Mouse (Mus musculus) urinary bladder, postnatal 36 days (tissue): ENCODE measurements around the gene Gm10065.
A peak's percentile ranks its signal among the peaks of the same experiment; 100 is the strongest.
"Not testable (repeated sequence)": the region's sequence is repeated elsewhere in the genome, so short reads cannot be mapped to it uniquely, and the experiment has no call there.

Experiments used
- DNase-seq, 2 experiments: peaks; one replicate each; pipeline ENCODE4 v3.0.0; 2022; ENCODE audit warnings: low spot score in 2 of 2, mixed read lengths in 1 of 2

Gm10065 gene

DNA sequence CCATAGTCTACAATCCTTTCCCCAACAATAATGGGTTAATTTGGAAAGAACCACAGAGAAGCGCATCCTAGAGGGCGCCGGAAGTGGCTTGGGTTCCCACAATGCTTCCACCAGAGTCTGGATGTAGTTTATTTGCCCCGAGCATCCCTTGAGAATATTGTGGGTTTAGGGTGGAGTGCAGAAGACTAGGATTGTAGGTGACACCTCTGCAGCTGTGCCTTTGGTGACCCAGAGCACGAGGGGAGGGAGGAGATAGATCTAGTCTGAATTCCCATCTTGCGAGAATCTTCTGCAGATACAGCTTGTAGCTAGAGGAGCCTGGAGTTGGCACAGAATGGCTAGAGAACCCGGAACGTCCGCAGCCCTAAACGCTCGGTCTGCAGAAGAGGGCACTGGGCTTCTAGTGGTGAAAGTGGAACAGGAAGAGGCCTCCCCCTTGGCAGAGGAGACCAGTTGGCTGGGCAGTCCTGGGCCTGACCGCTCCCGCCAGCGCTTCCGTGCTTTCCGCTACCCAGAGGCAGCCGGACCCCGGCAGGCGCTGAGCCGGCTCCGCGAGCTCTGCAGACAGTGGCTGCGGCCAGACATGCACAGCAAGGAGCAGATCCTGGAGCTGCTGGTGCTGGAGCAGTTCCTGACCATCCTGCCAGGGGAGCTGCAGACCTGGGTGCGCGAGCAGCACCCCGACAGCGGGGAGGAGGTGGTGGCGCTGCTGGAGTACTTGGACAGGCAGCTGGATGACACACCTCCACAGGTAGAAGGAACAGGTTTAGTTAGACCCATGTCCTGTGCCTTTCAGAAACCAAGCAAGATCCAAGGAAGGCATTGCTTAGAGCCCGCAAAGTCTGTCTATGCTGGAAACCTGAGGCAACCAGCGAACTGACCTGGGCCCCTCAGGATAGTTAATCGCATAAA is at the start of gene Gm10065, which contains the start of gene Zkscan4:
Gene Gm10065, minus strand, starts transcription at position 683 of the 912 bp plus-strand sequence.
Gene Zkscan4, plus strand, starts transcription at position 149 of the 912 bp plus-strand sequence.
- peak; percentile 54 to 69 for DNase-seq

- peak; percentile 72 to 83 for DNase-seq
These were observed 27.0 kb upstream of the Gm10065 start for GRCm38 (mm10) chr13:21506221-21506649.

DNA sequence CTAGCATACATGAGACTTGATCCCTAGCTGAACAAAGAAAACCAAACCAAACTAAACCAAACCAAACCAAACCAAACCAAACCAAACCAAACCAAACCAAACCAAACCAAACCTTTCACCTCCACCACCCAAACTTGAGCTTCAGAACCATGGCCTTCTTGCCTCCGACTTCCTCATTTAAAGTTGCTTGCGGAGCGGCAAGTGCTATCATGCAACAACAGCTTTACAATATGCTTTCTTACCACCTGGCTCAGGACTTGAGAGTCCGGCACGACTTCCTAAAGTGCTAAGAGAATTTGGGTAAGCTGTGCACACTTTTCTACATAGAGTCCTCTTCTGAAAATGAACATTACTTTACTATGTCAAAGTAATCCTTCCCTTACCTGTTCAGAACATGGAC is 23.1 kb upstream of the Gm10065 start:
- DNase-seq = no peak

GRCm38 (mm10) chr13:21501182-21501581 is 21.9 kb upstream of the Gm10065 start, which contains the start of gene Gm11273:
TSS of gene Gm11273 (minus strand) at chr13:21501418.
- not testable (repeated sequence) for DNase-seq

GRCm38 (mm10) chr13:21495080-21495479 is 15.8 kb upstream of the Gm10065 start, which contains the start of gene AK157302:
TSS of gene AK157302 (plus strand) at chr13:21495223.
- no peak for DNase-seq

GRCm38 (mm10) chr13:21492847-21493246 is 13.6 kb upstream of the Gm10065 start:
- no peak for DNase-seq

GRCm38 (mm10) chr13:21486881-21487280 is 7.6 kb upstream of the Gm10065 start:
- DNase-seq = no peak

- DNase-seq = no peak
These were observed 6.8 kb downstream of the Gm10065 start for GRCm38 (mm10) chr13:21472427-21472826.

DNA sequence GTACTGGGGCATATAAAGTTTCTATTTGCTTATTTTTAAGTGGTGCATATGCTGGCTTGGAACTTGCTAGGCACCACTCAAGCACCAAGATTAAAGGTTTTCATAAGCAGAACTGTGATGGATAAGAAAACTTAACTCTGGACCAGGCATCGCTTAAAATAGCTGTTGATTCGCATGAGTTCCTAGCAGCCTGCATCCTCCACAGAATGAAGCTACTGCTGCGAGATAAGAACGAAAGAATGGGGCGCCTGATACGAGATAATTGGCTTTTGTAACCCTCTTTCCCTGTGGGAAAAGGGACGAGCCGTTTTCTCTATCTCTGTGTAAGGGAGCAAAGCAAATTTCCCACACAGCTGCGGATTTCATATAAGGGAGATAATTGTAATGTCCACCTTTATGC is 10.1 kb downstream of the Gm10065 start:
- no peak for DNase-seq

DNA sequence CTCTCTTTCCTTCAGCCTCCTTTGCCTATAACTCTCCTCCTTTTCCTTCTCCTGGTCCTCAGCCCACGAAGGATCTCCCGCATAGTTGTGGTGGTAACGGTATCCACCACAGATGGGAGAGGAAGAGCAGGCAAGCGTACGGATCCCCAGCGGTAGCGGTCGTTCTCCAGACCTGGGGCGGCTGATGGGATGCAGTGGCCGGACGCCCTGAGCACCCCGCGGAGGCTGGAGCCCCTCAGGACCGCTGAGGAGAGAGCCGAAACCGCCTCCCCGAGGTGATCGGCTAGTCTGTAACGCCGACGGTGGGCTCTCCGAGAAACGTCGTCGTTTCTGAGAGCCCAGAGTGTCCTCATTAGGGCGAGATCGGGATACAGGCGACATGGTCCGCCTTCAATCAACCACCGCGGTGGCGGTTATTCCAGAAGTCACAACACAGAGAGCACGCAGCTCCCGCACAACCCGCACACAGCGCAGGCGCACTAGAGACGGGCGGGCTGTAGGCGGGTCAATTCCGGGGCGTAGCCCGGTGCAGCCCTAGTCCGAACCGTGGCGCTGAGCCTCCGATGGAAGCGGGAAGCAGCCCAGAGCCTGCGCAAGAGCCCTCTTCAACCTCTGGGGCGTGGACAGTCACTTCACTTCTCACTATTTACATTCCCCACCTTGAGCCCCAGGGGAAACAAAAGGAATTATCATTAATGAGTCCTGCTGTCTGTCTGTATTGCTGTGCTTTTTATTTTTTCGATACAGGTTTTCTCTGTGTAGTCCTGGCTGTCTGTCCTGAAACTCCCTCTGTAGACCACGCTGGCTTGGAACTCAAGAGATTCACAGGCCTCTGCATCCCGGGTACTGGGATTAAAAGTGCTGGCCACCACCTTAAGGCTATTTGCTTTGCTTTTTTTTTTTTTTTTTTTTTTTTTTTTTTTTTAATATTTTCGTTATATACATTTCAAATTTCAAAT is 10.9 kb downstream of the Gm10065 start, which contains the start of gene Nkapl:
Gene Nkapl, minus strand, starts transcription at position 449 of the 959 bp plus-strand sequence.
- peak; percentile 75 to 83 for DNase-seq

DNA sequence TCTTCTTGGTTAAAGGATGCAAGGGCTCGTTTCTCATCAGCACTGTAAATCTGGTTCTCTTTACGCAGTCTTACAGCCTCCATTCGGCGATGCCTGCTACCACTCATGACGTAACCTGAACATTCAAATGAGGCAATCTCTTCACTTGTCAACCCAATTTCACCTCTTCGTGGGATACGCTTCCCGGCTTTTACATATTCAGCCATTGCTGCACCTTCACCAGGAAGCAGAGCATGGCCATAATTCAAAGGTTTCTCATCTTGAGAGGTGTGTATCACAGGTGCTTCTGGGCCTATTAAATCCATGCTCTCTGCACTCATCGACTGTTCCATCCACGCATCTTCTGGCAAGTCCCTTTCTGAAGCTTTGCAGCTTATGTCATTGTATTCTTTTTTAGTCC is 11.9 kb downstream of the Gm10065 start:
- DNase-seq = no peak

GRCm38 (mm10) chr13:21462516-21462915 is 16.7 kb downstream of the Gm10065 start:
- DNase-seq = not testable (repeated sequence)

DNA sequence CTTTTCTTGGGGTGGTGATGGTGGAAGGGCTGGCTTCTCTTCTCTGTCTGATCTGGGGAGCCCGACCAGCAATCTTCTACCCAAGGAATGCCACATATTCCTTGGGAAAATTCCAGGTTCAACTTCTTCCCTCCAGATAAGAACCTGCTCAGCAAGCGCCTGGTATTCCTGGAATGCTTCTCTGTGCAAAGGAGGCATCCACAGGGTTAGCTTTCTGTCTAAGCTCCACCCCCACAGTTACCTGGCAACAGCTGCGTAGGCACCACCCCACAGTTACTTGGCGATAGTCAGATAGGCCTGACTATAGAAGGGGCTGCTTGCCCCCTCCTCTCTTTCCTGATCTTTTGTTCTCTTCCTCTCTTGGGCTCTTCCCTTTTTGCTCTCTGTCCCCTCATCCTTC is 22.9 kb downstream of the Gm10065 start:
- DNase-seq = no peak

GRCm38 (mm10) chr13:21454133-21454532 is 25.1 kb downstream of the Gm10065 start:
- DNase-seq = no peak

- peak; percentile 82 to 84 for DNase-seq
These were observed 25.8 kb downstream of the Gm10065 start, which contains the start of gene Zscan26 for GRCm38 (mm10) chr13:21453449-21453848. TSS of gene Zscan26 (minus strand) at chr13:21453730.

DNA sequence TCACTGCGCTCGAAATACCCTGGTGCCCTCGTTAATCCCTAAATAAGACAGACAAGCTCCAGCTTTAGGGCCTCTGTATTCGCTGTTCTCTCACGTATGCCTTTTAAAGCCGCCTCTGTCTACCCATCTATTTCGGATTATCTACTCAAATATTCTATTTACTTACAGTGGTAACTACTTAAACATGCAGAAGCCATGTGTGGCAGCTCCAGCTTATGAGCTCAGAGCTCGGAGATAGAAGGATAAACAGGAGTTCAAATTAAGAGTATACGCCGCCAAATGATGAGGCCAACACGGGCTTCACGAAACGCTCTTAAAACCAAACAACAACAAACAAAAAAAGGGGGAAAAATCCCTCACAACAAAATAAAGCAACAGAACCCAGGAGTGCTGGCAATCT is 26.2 kb downstream of the Gm10065 start:
- DNase-seq = peak in 1 of 2 experiments; percentile 8

- DNase-seq = no peak
These were observed 31.2 kb downstream of the Gm10065 start for GRCm38 (mm10) chr13:21447856-21448614.

- no peak for DNase-seq
These were observed 32.4 kb downstream of the Gm10065 start for GRCm38 (mm10) chr13:21446796-21447195.

DNA sequence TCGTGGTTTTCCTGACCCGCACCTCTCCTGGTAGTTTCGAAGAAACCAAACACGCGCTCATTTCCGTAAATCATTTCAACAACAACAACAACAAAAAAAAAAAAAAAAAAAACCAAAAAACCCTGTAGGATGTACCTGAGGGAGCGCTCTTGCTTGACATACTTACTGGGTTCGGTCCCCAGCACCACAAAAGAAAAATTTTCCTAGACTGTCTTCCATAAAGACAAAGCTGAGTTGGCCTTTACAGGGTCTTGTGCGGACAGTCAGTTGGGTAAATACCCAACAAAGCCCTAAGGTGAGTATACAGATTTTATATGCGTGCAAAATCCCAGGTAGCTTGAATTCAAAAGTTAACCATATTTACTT is 38.1 kb downstream of the Gm10065 start:
- DNase-seq = no peak

DNA sequence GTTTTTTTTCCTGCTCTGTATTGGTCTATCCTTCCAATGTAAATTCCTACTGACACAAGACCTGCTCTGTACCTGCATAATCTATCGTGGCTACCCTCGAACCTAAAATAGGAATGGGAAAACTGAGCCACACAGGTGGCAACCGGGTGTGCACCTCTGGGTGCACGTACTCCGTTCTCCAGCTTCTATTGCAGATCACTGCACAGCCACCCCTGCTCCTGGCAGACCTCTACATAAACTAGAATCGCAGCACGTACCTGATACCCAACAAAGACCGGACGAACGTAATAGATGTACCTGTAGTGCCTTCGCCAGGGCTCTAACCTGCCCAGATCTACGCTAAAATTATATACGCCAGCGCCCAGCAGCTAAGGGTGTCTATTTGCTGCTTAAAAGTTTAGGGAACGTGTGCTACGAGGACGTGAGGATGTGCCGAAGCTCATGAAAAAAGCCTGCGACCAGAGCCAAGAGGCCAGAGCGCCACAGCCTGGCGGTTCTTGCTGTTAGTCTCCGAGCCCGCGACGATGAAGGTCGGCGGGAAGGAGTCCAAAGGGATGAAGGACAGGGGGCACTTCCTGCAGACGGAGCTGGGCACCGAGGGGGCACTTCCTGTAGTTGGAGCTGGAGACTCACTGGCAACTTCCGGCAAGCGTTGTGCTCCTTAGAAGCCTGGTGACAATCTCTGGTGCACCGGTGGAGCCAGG is 38.6 kb downstream of the Gm10065 start, which contains the start of gene Pgbd1:
Gene Pgbd1, minus strand, starts transcription at position 556 of the 704 bp plus-strand sequence.
- peak; percentile 46 to 62 for DNase-seq
